Mouse (Mus musculus): ENCODE data around the gene Dnaja3.
"Not testable (repeated sequence)": the region's sequence is repeated elsewhere in the genome, so short reads cannot be mapped to it uniquely, and the experiment has no call there.

Dnaja3 gene

GRCm38 (mm10) chr16:4725780-4726527, 86.2 kb downstream of the Dnaja3 start, which contains the start of gene Hmox2:
Gene Hmox2, plus strand, starts transcription at chr16:4726361.
- peak; percentile 92 for DNase-seq

GRCm38 (mm10) chr16:4726528-4727128, 86.8 kb downstream of the Dnaja3 start:
- peak; percentile 57 for DNase-seq

GRCm38 (mm10) chr16:4727526-4727925, 87.7 kb downstream of the Dnaja3 start:
- no peak for DNase-seq

- DNase-seq = no peak
These were observed 88.2 kb downstream of the Dnaja3 start for GRCm38 (mm10) chr16:4727963-4728362.

- DNase-seq = no peak
These were observed 91.1 kb downstream of the Dnaja3 start for GRCm38 (mm10) chr16:4730776-4731358.

GRCm38 (mm10) chr16:4736262-4736661, 96.5 kb downstream of the Dnaja3 start:
- no peak for DNase-seq

- DNase-seq = no peak
These were observed 100.2 kb downstream of the Dnaja3 start for GRCm38 (mm10) chr16:4739994-4740393.

GRCm38 (mm10) chr16:4742186-4742585, 102.4 kb downstream of the Dnaja3 start:
- DNase-seq = no peak

GRCm38 (mm10) chr16:4752155-4752554, 112.4 kb downstream of the Dnaja3 start:
- DNase-seq = no peak

- DNase-seq = no peak
These were observed 114.3 kb downstream of the Dnaja3 start for GRCm38 (mm10) chr16:4754045-4754444.

- not testable (repeated sequence) for DNase-seq
These were observed 117.0 kb downstream of the Dnaja3 start for GRCm38 (mm10) chr16:4756660-4757335.

Data from cerebellum, adult 9-10 months (tissue).